Mouse (Mus musculus) limb, embryonic 14.5 days (tissue): ENCODE data around the gene Ykt6. TPM values are rescaled to one million over a fixed set of nuclear protein-coding genes. Genes with fewer than 3 reads are reported as not detected.

Source experiments
- ATAC-seq: fragments of 200-750 bp; cut with Nextera tagmentation; 2 replicates; pipeline ENCODE4 v1.8.0; 2017; ENCODE audit warnings: low read depth, moderate number of reproducible peaks, moderate TSS enrichment; ENCODE audit not compliant: low FRiP score
- DNase-seq: peaks from one replicate; pipeline ENCODE4 v3.0.0-alpha.2; 2015; ENCODE audit warnings: low spot score
- H3K27ac ChIP-seq: fragments of 300-500 bp; sonication (generic); replicated peaks from 2 replicates; pipeline ENCODE4 v1.5.1; 2014; ENCODE audit warnings: low read depth, mild to moderate bottlenecking, low read length, moderate library complexity, mixed read lengths
- H3K27me3 ChIP-seq: fragments of 300-500 bp; sonication (generic); 2 replicates; pipeline ENCODE4 v1.6.1; 2014; ENCODE audit warnings: low read length, mixed read lengths; ENCODE audit not compliant: control insufficient read depth, insufficient read depth
- H3K36me3 ChIP-seq: fragments of 300-500 bp; sonication (generic); 2 replicates; pipeline ENCODE4 v1.6.1; 2014; ENCODE audit warnings: mild to moderate bottlenecking, low read length, moderate library complexity, mixed read lengths; ENCODE audit not compliant: control insufficient read depth, insufficient read depth
- H3K4me1 ChIP-seq: fragments of 300-500 bp; sonication (generic); 2 replicates; pipeline ENCODE4 v1.6.1; 2014; ENCODE audit warnings: antibody characterized with exemption, low read length, mixed read lengths; ENCODE audit not compliant: control insufficient read depth, insufficient read depth
- H3K4me2 ChIP-seq: fragments of 300-500 bp; sonication (generic); replicated peaks from 2 replicates; pipeline ENCODE4 v1.6.1; 2014; ENCODE audit warnings: low read depth, mild to moderate bottlenecking, low read length, moderate library complexity; ENCODE audit not compliant: severe bottlenecking
- H3K4me3 ChIP-seq: fragments of 300-500 bp; sonication (generic); replicated peaks from 2 replicates; pipeline ENCODE4 v1.5.1; 2014; ENCODE audit warnings: low read length
- H3K9ac ChIP-seq: fragments of 300-500 bp; sonication (generic); 2 replicates; pipeline ENCODE4 v1.6.1; 2014; ENCODE audit warnings: mild to moderate bottlenecking, low read depth, low read length, moderate library complexity; ENCODE audit not compliant: severe bottlenecking
- H3K9me3 ChIP-seq: fragments of 300-500 bp; sonication (generic); 2 replicates; pipeline ENCODE4 v1.6.1; 2016; ENCODE audit warnings: low read length; ENCODE audit not compliant: control insufficient read depth
- POLR2A ChIP-seq: fragments of 200-500 bp; IDR thresholded peaks from 2 replicates; pipeline ENCODE4 v1.8.0; 2012; ENCODE audit warnings: inconsistent platforms, mild to moderate bottlenecking, moderate library complexity, borderline replicate concordance; ENCODE audit not compliant: insufficient read depth, insufficient read length; ENCODE audit errors: extremely low read depth
- WGBS: fragments of 180-500 bp; shearing (Covaris S2); extraction: QIAGEN DNeasy Blood & Tissue Kit; methylation state at CpG from one replicate; pipeline ENCODE4 v1.1.7; 2014; 5-methylcytosine and 5-hydroxymethylcytosine counted together
- polyA plus RNA-seq, 2 experiments: library from polyadenylated mRNA; depleted of rRNA in 1 of 2; stranded (reverse) in 1 of 2; unstranded in 1 of 2; fragments of >200 nt; fragmentation: Nextera tagmentation in 1 of 2; extraction: Ambion mirVana in 1 of 2; gene quantifications; 2 replicates each; pipeline versions ENCODE4 v1.2.1 to v1.2.3; 2012 to 2014

Gene Ykt6
- polyA plus RNA-seq, 2 experiments = 33.2 to 79.0 TPM

- WGBS = 42% methylated on average over 2 of the region's 2 CpGs
- TF ChIP-seq POLR2A = no peak
- no peaks in the 10 kb centered on the region for H3K9me3 ChIP-seq
- H3K27ac ChIP-seq = no peak overlapping the region
- DNase-seq (no peak), ATAC-seq (no peak)
- no peaks in the 10 kb centered on the region for H3K36me3 ChIP-seq
- no peak overlapping the region for H3K9ac ChIP-seq
- H3K4me3 ChIP-seq = no peak overlapping the region
- H3K4me1 ChIP-seq = 0 out of 2 replicates have a peak, but pooled peaks cover under 1% of the 10 kb centered on the region
- H3K27me3 ChIP-seq = no peaks in the 10 kb centered on the region
- no peak overlapping the region for H3K4me2 ChIP-seq
These were observed 37.4 kb upstream of the Ykt6 start for GRCm38 (mm10) chr11:5918111-5918510.

- no peak overlapping the region for H3K9ac ChIP-seq
- no peaks in the 10 kb centered on the region for H3K36me3 ChIP-seq
- no peak for TF ChIP-seq POLR2A
- no peaks in the 10 kb centered on the region for H3K4me1 ChIP-seq
- ATAC-seq = no peak
- H3K27me3 ChIP-seq = no peaks in the 10 kb centered on the region
- 93% methylated on average over 4 of the region's 4 CpGs for WGBS
- no peaks in the 10 kb centered on the region for H3K9me3 ChIP-seq
- no peak for DNase-seq
- no peak overlapping the region for H3K4me3 ChIP-seq
- H3K27ac ChIP-seq = no peak overlapping the region
- no peak overlapping the region for H3K4me2 ChIP-seq
These were observed 35.9 kb upstream of the Ykt6 start for GRCm38 (mm10) chr11:5919606-5920005.

- ATAC-seq = no peak
- no peak for DNase-seq
- Histone ChIP-seq H3K27me3 (no peaks in the 10 kb centered on the region), H3K9ac (no peak overlapping the region), H3K4me1 (no peaks in the 10 kb centered on the region), H3K9me3 (no peaks in the 10 kb centered on the region), H3K4me3 (no peak overlapping the region), H3K36me3 (no peaks in the 10 kb centered on the region), H3K27ac (no peak overlapping the region), H3K4me2 (no peak overlapping the region)
- TF ChIP-seq POLR2A = no peak
- 27% methylated on average over 17 of the region's 17 CpGs for WGBS
These were observed 35.1 kb upstream of the Ykt6 start for GRCm38 (mm10) chr11:5920323-5920960.

GRCm38 (mm10) chr11:5924699-5925098 lies 30.8 kb upstream of the Ykt6 start:
- H3K27ac ChIP-seq = no peak overlapping the region
- H3K4me3 ChIP-seq = no peak overlapping the region
- no peaks in the 10 kb centered on the region for H3K36me3 ChIP-seq
- WGBS = 48% methylated on average over 8 of the region's 8 CpGs
- no peak overlapping the region for H3K9ac ChIP-seq
- no peaks in the 10 kb centered on the region for H3K27me3 ChIP-seq
- no peak overlapping the region for H3K4me2 ChIP-seq
- no peak for TF ChIP-seq POLR2A
- no peaks in the 10 kb centered on the region for H3K9me3 ChIP-seq
- ATAC-seq (no peak), DNase-seq (no peak)
- H3K4me1 ChIP-seq = no peaks in the 10 kb centered on the region

- no peak overlapping the region for H3K4me2 ChIP-seq
- H3K4me1 ChIP-seq = no peaks in the 10 kb centered on the region
- no peak for TF ChIP-seq POLR2A
- WGBS = 88% methylated on average over 3 of the region's 3 CpGs
- no peak overlapping the region for H3K9ac ChIP-seq
- H3K27me3 ChIP-seq = no peaks in the 10 kb centered on the region
- no peak overlapping the region for H3K4me3 ChIP-seq
- no peaks in the 10 kb centered on the region for H3K36me3 ChIP-seq
- DNase-seq (no peak), ATAC-seq (no peak)
- H3K9me3 ChIP-seq = no peaks in the 10 kb centered on the region
- no peak overlapping the region for H3K27ac ChIP-seq
These were observed 28.7 kb upstream of the Ykt6 start for GRCm38 (mm10) chr11:5926696-5927220.
